Mouse (Mus musculus): ENCODE results near the gene H2al1i. TPM values are rescaled to one million over a fixed set of nuclear protein-coding genes. Genes with fewer than 3 reads are reported as not detected.
"Not testable (repeated sequence)": the region's sequence is repeated elsewhere in the genome, so short reads cannot be mapped to it uniquely, and the experiment has no call there.

Gene H2al1i
- polyA plus RNA-seq (2016; fragmentation: Nextera tagmentation; extraction: Ambion mirVana), result not detected in 2 replicates

DNA sequence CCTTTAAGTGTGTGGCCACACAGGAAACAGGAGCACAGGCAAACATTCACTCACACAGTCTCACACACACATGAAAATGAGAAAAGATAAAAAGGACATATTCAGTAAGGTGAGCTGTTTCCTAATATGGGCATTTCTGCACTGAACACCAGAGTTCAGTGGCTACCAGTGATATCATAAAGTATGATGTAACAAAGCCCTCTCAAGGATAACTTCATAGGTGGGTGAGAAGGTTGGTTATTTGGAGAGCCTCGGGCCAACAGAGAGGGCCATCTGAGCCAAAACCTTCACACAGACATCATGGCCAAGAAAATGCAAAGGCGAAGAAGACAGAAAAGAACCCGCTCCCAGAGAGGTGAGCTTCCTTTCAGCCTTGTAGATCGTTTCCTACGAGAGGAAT lies at the start of gene H2al1i:
H2al1i (plus strand) TSS at position 301 of the 400 bp plus-strand sequence.
- WGBS, result 60% methylated on average over 1 of the region's 5 CpGs
- H3K9ac ChIP-seq; H3K4me1 ChIP-seq; H3K27ac ChIP-seq; H3K27me3 ChIP-seq; H3K4me3 ChIP-seq; H3K9me3 ChIP-seq (replicated peaks); H3K36me3 ChIP-seq; H3K4me2 ChIP-seq (replicated peaks); ATAC-seq (ENCODE audit: low FRiP score): not testable (repeated sequence)

DNA sequence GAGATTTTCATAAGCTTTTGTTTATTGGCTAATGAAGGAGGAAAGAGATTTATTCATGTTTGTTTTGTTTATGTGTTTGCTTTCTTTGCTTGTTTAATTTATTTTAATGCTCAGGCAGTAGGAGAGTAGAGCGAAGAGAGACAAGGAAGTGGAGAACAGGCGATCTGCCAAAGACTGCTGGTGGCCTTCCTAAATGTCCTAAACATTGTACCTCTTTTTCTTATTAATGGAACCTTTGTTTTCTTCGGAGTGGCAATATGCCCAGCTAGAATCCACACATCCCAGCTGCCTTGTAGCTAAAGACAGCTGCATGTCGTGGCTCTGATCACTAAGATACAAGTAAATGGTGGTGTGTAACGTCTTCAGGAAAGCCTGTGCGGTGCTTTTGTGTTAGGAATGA lies 47.4 kb upstream of the H2al1i start:
- H3K4me2 ChIP-seq (replicated peaks), result no peak overlapping the region
- H3K4me1 ChIP-seq, result no peaks in the 10 kb centered on the region
- H3K27ac ChIP-seq, result no peak overlapping the region
- no peaks in the 10 kb centered on the region for H3K36me3 ChIP-seq
- H3K9me3 ChIP-seq (replicated peaks), result no peaks in the 10 kb centered on the region
- H3K27me3 ChIP-seq, result no peaks in the 10 kb centered on the region
- H3K9ac ChIP-seq, result no peak overlapping the region
- ATAC-seq (ENCODE audit: low FRiP score), result no peak
- 82% methylated on average over 6 of the region's 6 CpGs for WGBS
- H3K4me3 ChIP-seq, result no peak overlapping the region

DNA sequence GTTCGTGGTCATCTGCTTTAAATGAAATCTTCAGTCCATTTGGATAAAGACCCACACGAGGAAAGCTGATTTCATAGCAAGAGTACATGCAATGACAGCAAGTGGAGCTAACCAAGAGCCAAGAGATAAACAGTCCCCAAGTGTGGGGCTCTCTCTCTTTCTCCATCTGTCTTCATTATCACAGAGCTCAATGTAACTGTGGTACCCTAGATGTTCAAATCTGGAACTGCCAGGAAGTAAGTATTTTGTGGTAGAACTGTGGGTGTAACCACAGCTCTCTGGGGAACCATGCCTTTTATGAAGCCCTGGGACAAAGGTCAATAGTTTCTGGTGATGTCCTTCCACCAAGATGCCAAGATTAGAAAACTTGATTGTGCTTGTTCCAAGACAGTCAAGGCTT lies 43.7 kb upstream of the H2al1i start:
- no peak overlapping the region for H3K4me3 ChIP-seq
- no peaks in the 10 kb centered on the region for H3K27me3 ChIP-seq
- ATAC-seq (ENCODE audit: low FRiP score), result no peak
- H3K27ac ChIP-seq, result no peak overlapping the region
- no peaks in the 10 kb centered on the region for H3K4me1 ChIP-seq
- H3K4me2 ChIP-seq (replicated peaks), result no peak overlapping the region
- 78% methylated on average over 2 of the region's 2 CpGs for WGBS
- H3K9me3 ChIP-seq (replicated peaks), result no peaks in the 10 kb centered on the region
- H3K9ac ChIP-seq, result no peak overlapping the region
- H3K36me3 ChIP-seq, result no peaks in the 10 kb centered on the region

DNA sequence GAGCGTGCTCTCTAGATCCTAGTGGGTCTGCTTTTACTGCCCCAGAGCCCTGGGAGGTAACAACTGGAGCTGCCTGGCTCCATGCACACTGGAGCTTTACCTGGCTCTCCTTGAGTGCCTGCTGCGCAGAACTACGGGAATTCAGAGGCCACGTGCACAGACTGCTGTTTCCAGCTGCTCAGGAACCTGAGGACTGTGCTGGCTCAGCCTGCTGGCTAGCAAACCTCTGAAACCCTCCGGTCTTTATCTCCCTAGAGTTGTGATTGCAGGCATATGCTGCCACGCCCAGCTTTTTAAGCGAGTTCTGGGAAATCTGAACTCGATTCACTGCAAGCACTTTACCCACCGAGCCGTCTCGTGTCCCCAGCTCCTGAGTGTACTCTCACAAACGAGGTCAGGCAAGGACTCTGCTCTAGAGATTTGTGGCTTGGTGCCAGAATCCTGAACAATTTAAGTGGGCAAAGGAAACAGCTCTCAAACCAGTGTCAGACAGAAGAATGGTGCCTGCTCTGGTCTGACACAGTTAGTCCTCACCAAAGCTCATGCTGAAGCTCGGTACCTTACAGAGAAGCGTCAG lies 36.1 kb upstream of the H2al1i start:
- H3K4me2 ChIP-seq (replicated peaks), result no peak overlapping the region
- H3K4me3 ChIP-seq, result no peak overlapping the region
- 76% methylated on average over 14 of the region's 14 CpGs for WGBS
- H3K9me3 ChIP-seq (replicated peaks), result no peaks in the 10 kb centered on the region
- no peaks in the 10 kb centered on the region for H3K36me3 ChIP-seq
- no peak overlapping the region for H3K9ac ChIP-seq
- H3K27ac ChIP-seq, result no peak overlapping the region
- H3K27me3 ChIP-seq, result peaks cover 11% of the 10 kb centered on the region; the same call in 1 of the 2 replicates
- ATAC-seq (ENCODE audit: low FRiP score), result no peak
- no peaks in the 10 kb centered on the region for H3K4me1 ChIP-seq

DNA sequence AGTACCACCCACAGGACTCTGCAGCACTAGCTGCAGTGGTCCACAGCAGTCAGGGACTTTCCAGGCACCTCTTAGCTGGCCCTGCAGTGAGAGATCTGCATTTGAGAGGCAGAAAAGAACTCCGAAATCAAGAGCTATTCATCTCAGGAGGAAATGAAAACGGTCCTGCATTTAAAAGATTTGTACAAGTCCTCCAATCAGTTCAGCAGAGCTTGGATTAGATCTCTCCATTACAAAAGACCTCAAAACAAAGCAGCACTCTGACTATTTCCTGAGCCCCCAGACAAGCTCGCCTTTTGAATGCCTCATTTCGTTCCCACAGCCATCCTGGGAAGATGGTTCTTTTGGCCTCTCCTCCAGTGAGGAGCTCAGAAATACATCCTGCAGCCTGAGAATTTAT lies 35.2 kb upstream of the H2al1i start:
- H3K27me3 ChIP-seq, result peaks cover 11% of the 10 kb centered on the region; the same call in 1 of the 2 replicates
- H3K27ac ChIP-seq, result no peak overlapping the region
- H3K9me3 ChIP-seq (replicated peaks), result no peaks in the 10 kb centered on the region
- H3K36me3 ChIP-seq, result no peaks in the 10 kb centered on the region
- H3K4me1 ChIP-seq, result no peaks in the 10 kb centered on the region
- no peak overlapping the region for H3K9ac ChIP-seq
- no peak for ATAC-seq (ENCODE audit: low FRiP score)
- WGBS, result 62% methylated on average over 4 of the region's 4 CpGs
- H3K4me2 ChIP-seq (replicated peaks), result no peak overlapping the region
- H3K4me3 ChIP-seq, result no peak overlapping the region

DNA sequence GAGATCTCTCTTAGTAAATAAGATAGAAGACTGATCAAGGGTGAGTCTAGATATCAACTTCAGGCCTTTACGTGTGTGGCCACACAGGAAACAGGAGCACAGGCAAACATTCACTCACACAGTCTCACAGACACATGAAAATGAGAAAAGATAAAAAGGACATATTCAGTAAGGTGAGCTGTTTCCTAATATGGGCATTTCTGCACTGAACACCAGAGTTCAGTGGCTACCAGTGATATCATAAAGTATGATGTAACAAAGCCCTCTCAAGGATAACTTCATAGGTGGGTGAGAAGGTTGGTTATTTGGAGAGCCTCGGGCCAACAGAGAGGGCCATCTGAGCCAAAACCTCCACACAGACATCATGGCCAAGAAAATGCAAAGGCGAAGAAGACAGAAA lies 25.5 kb upstream of the H2al1i start, which contains the start of gene H2al1a:
H2al1a (plus strand) TSS at position 301 of the 400 bp plus-strand sequence.
- WGBS, result no CpG with 5 or more reads among the region's 3 CpGs
- not testable (repeated sequence) for H3K4me1 ChIP-seq; H3K9me3 ChIP-seq (replicated peaks); H3K9ac ChIP-seq; H3K4me2 ChIP-seq (replicated peaks); H3K36me3 ChIP-seq; H3K27me3 ChIP-seq; H3K4me3 ChIP-seq; ATAC-seq (ENCODE audit: low FRiP score); H3K27ac ChIP-seq

DNA sequence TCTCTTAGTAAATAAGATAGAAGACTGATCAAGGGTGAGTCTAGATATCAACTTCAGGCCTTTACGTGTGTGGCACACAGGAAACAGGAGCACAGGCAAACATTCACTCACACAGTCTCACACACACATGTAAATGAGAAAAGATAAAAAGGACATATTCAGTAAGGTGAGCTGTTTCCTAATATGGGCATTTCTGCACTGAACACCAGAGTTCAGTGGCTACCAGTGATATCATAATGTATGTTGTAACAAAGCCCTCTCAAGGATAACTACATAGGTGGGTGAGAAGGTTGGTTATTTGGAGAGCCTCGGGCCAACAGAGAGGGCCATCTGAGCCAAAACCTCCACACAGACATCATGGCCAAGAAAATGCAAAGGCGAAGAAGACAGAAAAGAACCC lies 22.3 kb upstream of the H2al1i start, which contains the start of gene H2al1b:
H2al1b (plus strand) TSS at position 301 of the 400 bp plus-strand sequence.
- not testable (repeated sequence) for H3K9ac ChIP-seq; H3K4me3 ChIP-seq; H3K4me1 ChIP-seq; H3K9me3 ChIP-seq (replicated peaks); ATAC-seq (ENCODE audit: low FRiP score); H3K27ac ChIP-seq; H3K36me3 ChIP-seq; H3K4me2 ChIP-seq (replicated peaks); H3K27me3 ChIP-seq
- WGBS, result 100% methylated on average over 1 of the region's 3 CpGs

DNA sequence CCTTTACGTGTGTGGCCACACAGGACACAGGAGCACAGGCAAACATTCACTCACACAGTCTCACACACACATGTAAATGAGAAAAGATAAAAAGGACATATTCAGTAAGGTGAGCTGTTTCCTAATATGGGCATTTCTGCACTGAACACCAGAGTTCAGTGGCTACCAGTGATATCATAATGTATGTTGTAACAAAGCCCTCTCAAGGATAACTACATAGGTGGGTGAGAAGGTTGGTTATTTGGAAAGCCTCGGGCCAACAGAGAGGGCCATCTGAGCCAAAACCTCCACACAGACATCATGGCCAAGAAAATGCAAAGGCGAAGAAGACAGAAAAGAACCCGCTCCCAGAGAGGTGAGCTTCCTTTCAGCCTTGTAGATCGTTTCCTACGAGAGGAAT lies 19.1 kb upstream of the H2al1i start, which contains the start of gene H2al1c:
H2al1c (plus strand) TSS at position 301 of the 400 bp plus-strand sequence.
- WGBS, result 89% methylated on average over 3 of the region's 6 CpGs
- H3K4me3 ChIP-seq; ATAC-seq (ENCODE audit: low FRiP score): not testable (repeated sequence)

DNA sequence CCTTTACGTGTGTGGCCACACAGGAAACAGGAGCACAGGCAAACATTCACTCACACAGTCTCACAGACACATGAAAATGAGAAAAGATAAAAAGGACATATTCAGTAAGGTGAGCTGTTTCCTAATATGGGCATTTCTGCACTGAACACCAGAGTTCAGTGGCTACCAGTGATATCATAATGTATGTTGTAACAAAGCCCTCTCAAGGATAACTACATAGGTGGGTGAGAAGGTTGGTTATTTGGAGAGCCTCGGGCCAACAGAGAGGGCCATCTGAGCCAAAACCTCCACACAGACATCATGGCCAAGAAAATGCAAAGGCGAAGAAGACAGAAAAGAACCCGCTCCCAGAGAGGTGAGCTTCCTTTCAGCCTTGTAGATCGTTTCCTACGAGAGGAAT lies 15.9 kb upstream of the H2al1i start, which contains the start of gene H2al1d:
H2al1d (plus strand) TSS at position 301 of the 400 bp plus-strand sequence.
- not testable (repeated sequence) for H3K9me3 ChIP-seq (replicated peaks); H3K9ac ChIP-seq; ATAC-seq (ENCODE audit: low FRiP score); H3K36me3 ChIP-seq; H3K4me3 ChIP-seq; H3K4me2 ChIP-seq (replicated peaks); H3K27ac ChIP-seq; H3K27me3 ChIP-seq; H3K4me1 ChIP-seq
- whole genome bisulfite sequencing, result no CpG with 5 or more reads among the region's 6 CpGs

More for the DNA sequence above, 19.1 kb upstream of the H2al1i start, which contains the start of gene H2al1c:
- H3K36me3 ChIP-seq; H3K27ac ChIP-seq; H3K9ac ChIP-seq; H3K27me3 ChIP-seq; H3K4me1 ChIP-seq; H3K4me2 ChIP-seq (replicated peaks); H3K9me3 ChIP-seq (replicated peaks): not testable (repeated sequence)

DNA sequence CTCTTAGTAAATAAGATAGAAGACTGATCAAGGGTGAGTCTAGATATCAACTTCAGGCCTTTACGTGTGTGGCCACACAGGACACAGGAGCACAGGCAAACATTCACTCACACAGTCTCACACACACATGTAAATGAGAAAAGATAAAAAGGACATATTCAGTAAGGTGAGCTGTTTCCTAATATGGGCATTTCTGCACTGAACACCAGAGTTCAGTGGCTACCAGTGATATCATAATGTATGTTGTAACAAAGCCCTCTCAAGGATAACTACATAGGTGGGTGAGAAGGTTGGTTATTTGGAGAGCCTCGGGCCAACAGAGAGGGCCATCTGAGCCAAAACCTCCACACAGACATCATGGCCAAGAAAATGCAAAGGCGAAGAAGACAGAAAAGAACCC lies 12.8 kb upstream of the H2al1i start, which contains the start of gene H2al1e:
H2al1e (plus strand) TSS at position 301 of the 400 bp plus-strand sequence.
- not testable (repeated sequence) for ATAC-seq (ENCODE audit: low FRiP score); H3K27ac ChIP-seq; H3K36me3 ChIP-seq; H3K4me2 ChIP-seq (replicated peaks); H3K27me3 ChIP-seq; H3K9me3 ChIP-seq (replicated peaks); H3K9ac ChIP-seq; H3K4me3 ChIP-seq; H3K4me1 ChIP-seq
- no CpG with 5 or more reads among the region's 3 CpGs for WGBS

DNA sequence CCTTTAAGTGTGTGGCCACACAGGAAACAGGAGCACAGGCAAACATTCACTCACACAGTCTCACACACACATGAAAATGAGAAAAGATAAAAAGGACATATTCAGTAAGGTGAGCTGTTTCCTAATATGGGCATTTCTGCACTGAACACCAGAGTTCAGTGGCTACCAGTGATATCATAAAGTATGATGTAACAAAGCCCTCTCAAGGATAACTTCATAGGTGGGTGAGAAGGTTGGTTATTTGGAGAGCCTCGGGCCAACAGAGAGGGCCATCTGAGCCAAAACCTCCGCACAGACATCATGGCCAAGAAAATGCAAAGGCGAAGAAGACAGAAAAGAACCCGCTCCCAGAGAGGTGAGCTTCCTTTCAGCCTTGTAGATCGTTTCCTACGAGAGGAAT lies 9.6 kb upstream of the H2al1i start, which contains the start of gene H2al1f:
H2al1f (plus strand) TSS at position 301 of the 400 bp plus-strand sequence.
- not testable (repeated sequence) for H3K9ac ChIP-seq
- no CpG with 5 or more reads among the region's 6 CpGs for WGBS

DNA sequence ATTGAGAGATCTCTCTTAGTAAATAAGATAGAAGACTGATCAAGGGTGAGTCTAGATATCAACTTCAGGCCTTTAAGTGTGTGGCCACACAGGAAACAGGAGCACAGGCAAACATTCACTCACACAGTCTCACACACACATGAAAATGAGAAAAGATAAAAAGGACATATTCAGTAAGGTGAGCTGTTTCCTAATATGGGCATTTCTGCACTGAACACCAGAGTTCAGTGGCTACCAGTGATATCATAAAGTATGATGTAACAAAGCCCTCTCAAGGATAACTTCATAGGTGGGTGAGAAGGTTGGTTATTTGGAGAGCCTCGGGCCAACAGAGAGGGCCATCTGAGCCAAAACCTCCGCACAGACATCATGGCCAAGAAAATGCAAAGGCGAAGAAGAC lies 6.5 kb upstream of the H2al1i start, which contains the start of gene H2al1g:
H2al1g (plus strand) TSS at position 301 of the 400 bp plus-strand sequence.
- H3K27me3 ChIP-seq; H3K36me3 ChIP-seq; ATAC-seq (ENCODE audit: low FRiP score); H3K27ac ChIP-seq; H3K4me1 ChIP-seq; H3K9ac ChIP-seq; H3K9me3 ChIP-seq (replicated peaks); H3K4me2 ChIP-seq (replicated peaks); H3K4me3 ChIP-seq: not testable (repeated sequence)
- no CpG with 5 or more reads among the region's 3 CpGs for WGBS

More for the DNA sequence above, 9.6 kb upstream of the H2al1i start, which contains the start of gene H2al1f:
- H3K4me1 ChIP-seq; H3K9me3 ChIP-seq (replicated peaks); H3K4me3 ChIP-seq; H3K27ac ChIP-seq; H3K36me3 ChIP-seq; ATAC-seq (ENCODE audit: low FRiP score); H3K27me3 ChIP-seq; H3K4me2 ChIP-seq (replicated peaks): not testable (repeated sequence)

DNA sequence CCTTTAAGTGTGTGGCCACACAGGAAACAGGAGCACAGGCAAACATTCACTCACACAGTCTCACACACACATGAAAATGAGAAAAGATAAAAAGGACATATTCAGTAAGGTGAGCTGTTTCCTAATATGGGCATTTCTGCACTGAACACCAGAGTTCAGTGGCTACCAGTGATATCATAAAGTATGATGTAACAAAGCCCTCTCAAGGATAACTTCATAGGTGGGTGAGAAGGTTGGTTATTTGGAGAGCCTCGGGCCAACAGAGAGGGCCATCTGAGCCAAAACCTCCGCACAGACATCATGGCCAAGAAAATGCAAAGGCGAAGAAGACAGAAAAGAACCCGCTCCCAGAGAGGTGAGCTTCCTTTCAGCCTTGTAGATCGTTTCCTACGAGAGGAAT lies 3.3 kb upstream of the H2al1i start, which contains the start of gene H2al1h:
H2al1h (plus strand) TSS at position 301 of the 400 bp plus-strand sequence.
- WGBS, result no CpG with 5 or more reads among the region's 6 CpGs

More for the DNA sequence above, 3.3 kb upstream of the H2al1i start, which contains the start of gene H2al1h:
- not testable (repeated sequence) for H3K4me1 ChIP-seq; H3K27ac ChIP-seq; H3K36me3 ChIP-seq; H3K4me3 ChIP-seq; H3K9me3 ChIP-seq (replicated peaks); H3K9ac ChIP-seq; ATAC-seq (ENCODE audit: low FRiP score); H3K27me3 ChIP-seq; H3K4me2 ChIP-seq (replicated peaks)

Measured in hindbrain, embryonic 12.5 days (tissue).